Mouse (Mus musculus): ENCODE data around the gene Tgfbr1. TPM values are rescaled to one million over a fixed set of nuclear protein-coding genes. Genes with fewer than 3 reads are reported as not detected.

The Tgfbr1 gene
- total RNA-seq, 2 experiments from 2014 or later: 18.4 to 19.1 TPM

Other genes with a start within 250 kb of the Tgfbr1 start
- gene Col15a1, start 145.1 kb upstream of the Tgfbr1 start, total RNA-seq (2014; fragmentation: Nextera tagmentation): not detected in 2 replicates
- not detected in 2 replicates for gene Col15a1, start 145.1 kb upstream of the Tgfbr1 start, total RNA-seq (2017)
- 37.3 and 49.6 TPM in 2 replicates for gene Alg2, start 121.1 kb downstream of the Tgfbr1 start, total RNA-seq (2014; fragmentation: Nextera tagmentation)
- 18.8 and 21.5 TPM in 2 replicates for gene Alg2, start 121.1 kb downstream of the Tgfbr1 start, total RNA-seq (2017)
- 823 and 839 TPM in 2 replicates for gene Sec61b, start 121.4 kb downstream of the Tgfbr1 start, total RNA-seq (2014; fragmentation: Nextera tagmentation)
- 356 and 361 TPM in 2 replicates for gene Sec61b, start 121.4 kb downstream of the Tgfbr1 start, total RNA-seq (2017)

Measured in granulocyte monocyte progenitor cell, adult 5-6 weeks (primary cell).